ENCODE assay signal across 18 mouse cellular contexts in the genomic region with DNA sequence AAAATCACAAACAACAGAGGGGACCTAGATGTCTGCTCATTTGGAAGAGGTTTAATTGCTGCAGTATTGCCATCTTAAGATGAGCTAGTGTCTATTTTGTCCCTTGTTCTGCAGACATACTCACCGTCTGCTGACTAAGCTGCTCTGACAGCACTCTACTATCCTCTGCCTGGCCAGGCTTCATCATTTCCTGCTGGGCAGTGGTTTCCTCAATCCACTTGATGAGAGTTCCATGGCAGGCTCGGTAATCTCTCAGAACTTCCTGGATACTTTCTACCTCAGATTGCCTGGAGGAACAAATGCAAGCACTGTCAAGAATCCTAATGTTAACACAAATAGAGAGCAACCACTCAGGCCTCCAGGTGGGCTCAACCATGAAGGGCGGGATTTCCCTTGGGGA.
"Had no signal": no experiment of that assay in that cellular context is flagged by ENCODE, and none has a peak within 500 bp of the region (broad histone marks: within the 10 kb centered on the region; RNA-seq: fewer than 3 reads in every experiment).

No protein-coding gene starts in this region.

- H3K4me3 ChIP-seq: left cerebral cortex, adult 2 months; liver, embryonic 13.5 days; midbrain, embryonic 12.5 days; midbrain, embryonic 15.5 days; neural tube, embryonic 12.5 days; neural tube, embryonic 15.5 days had no signal

- H3K4me1 ChIP-seq: liver, embryonic 13.5 days; midbrain, embryonic 12.5 days; midbrain, embryonic 15.5 days; neural tube, embryonic 12.5 days; neural tube, embryonic 15.5 days had no signal

- H3K4me2 ChIP-seq: liver, embryonic 13.5 days; midbrain, embryonic 12.5 days; midbrain, embryonic 15.5 days; neural tube, embryonic 12.5 days; neural tube, embryonic 15.5 days had no signal

- ATAC-seq: midbrain, embryonic 15.5 days had no signal

- H3K27me3 ChIP-seq: liver, embryonic 13.5 days; midbrain, embryonic 12.5 days; midbrain, embryonic 15.5 days; neural tube, embryonic 12.5 days; neural tube, embryonic 15.5 days had no signal

- H3K27ac ChIP-seq: kidney, postnatal 0 days; left cerebral cortex, adult 2 months; liver, embryonic 13.5 days; midbrain, embryonic 12.5 days; midbrain, embryonic 15.5 days; neural tube, embryonic 12.5 days; neural tube, embryonic 15.5 days; stomach, postnatal 0 days had no signal

- DNase-seq: kidney, adult 9 months; kidney, postnatal 25 days; layer of hippocampus, postnatal 36 days; liver, embryonic 13.5 days; lung, adult 2 months; lung, postnatal 14 days; lung, postnatal 4 days; right cerebral cortex, adult 18-20 months; right cerebral cortex, postnatal 25 days; thymus, adult 2 months; thymus, postnatal 25 days had no signal

- H3K9me3 ChIP-seq: liver, embryonic 13.5 days; midbrain, embryonic 12.5 days; midbrain, embryonic 15.5 days; neural tube, embryonic 12.5 days; neural tube, embryonic 15.5 days had no signal

- H3K9ac ChIP-seq: liver, embryonic 13.5 days; midbrain, embryonic 12.5 days; midbrain, embryonic 15.5 days; neural tube, embryonic 12.5 days; neural tube, embryonic 15.5 days had no signal
